Comparison of ENCODE assay signal across 13 mouse cellular contexts in genomic region chr19:24216771-24217170, GRCm38 (mm10).
"Had no signal": no experiment of that assay in that cellular context is flagged by ENCODE, and none has a peak within 500 bp of the region (broad histone marks: within the 10 kb centered on the region; RNA-seq: fewer than 3 reads in every experiment).

No protein-coding gene starts in this region.

- H3K4me1 ChIP-seq: limb, embryonic 15.5 days; liver, embryonic 12.5 days; megakaryocyte, embryonic 14.5 days had no signal

- H3K9me3 ChIP-seq: kidney, embryonic 15.5 days; limb, embryonic 15.5 days; liver, embryonic 12.5 days; lung, embryonic 15.5 days; megakaryocyte, embryonic 14.5 days; neural tube, embryonic 13.5 days had no signal

- H3K36me3 ChIP-seq: kidney, embryonic 15.5 days; limb, embryonic 15.5 days; liver, embryonic 12.5 days; lung, embryonic 15.5 days; neural tube, embryonic 13.5 days had no signal

- H3K9ac ChIP-seq: kidney, embryonic 15.5 days; limb, embryonic 15.5 days; liver, embryonic 12.5 days; lung, embryonic 15.5 days; neural tube, embryonic 13.5 days had no signal

- H3K4me3 ChIP-seq: kidney, embryonic 15.5 days; limb, embryonic 15.5 days; liver, embryonic 12.5 days; lung, embryonic 15.5 days; megakaryocyte, embryonic 14.5 days; neural tube, embryonic 13.5 days had no signal

- H3K27ac ChIP-seq: kidney, embryonic 15.5 days; limb, embryonic 15.5 days; liver, embryonic 12.5 days; lung, embryonic 15.5 days; macrophage; neural tube, embryonic 13.5 days; stomach, postnatal 0 days had no signal

- H3K27me3 ChIP-seq: kidney, embryonic 15.5 days; liver, embryonic 12.5 days; lung, embryonic 15.5 days had no signal

- ATAC-seq: liver, embryonic 12.5 days; midbrain, embryonic 16.5 days had no signal

- H3K4me2 ChIP-seq: kidney, embryonic 15.5 days; limb, embryonic 15.5 days; liver, embryonic 12.5 days; lung, embryonic 15.5 days; neural tube, embryonic 13.5 days had no signal

- DNase-seq: kidney, adult 2 months; kidney, postnatal 14 days; lung, postnatal 14 days; thymus, postnatal 4 days had no signal
